Mouse (Mus musculus) urinary bladder, postnatal 25 days (tissue): ENCODE data around the gene Icmt.

Experiments
- DNase-seq: peaks from one replicate; pipeline ENCODE4 v3.0.0; 2022; ENCODE audit warnings: low spot score

The Icmt gene

GRCm38 (mm10) chr4:152300375-152300774 is 3.3 kb downstream of the Icmt start:
- no peak for DNase-seq

- no peak for DNase-seq
Measured at GRCm38 (mm10) chr4:152302012-152302411, 5.0 kb downstream of the Icmt start.

GRCm38 (mm10) chr4:152303172-152303571 is 6.1 kb downstream of the Icmt start:
- DNase-seq = no peak

GRCm38 (mm10) chr4:152304685-152305084 is 7.7 kb downstream of the Icmt start:
- DNase-seq = no peak

GRCm38 (mm10) chr4:152305991-152306390 is 9.0 kb downstream of the Icmt start:
- DNase-seq = no peak

- no peak for DNase-seq
Measured at GRCm38 (mm10) chr4:152307542-152307941, 10.5 kb downstream of the Icmt start.

GRCm38 (mm10) chr4:152312186-152312585 is 15.2 kb downstream of the Icmt start:
- DNase-seq = no peak

- no peak for DNase-seq
Measured at GRCm38 (mm10) chr4:152313211-152313632, 16.2 kb downstream of the Icmt start.

GRCm38 (mm10) chr4:152313934-152314333 is 16.9 kb downstream of the Icmt start:
- DNase-seq = no peak

GRCm38 (mm10) chr4:152315498-152316213 is 18.6 kb downstream of the Icmt start:
- DNase-seq = no peak

- no peak for DNase-seq
Measured at GRCm38 (mm10) chr4:152317631-152318033, 20.6 kb downstream of the Icmt start.

- peak; percentile 56 for DNase-seq
Measured at GRCm38 (mm10) chr4:152318517-152319234, 21.6 kb downstream of the Icmt start, which contains the start of gene Rnf207. TSS of gene Rnf207 (minus strand) at chr4:152318993.

- no peak for DNase-seq
Measured at GRCm38 (mm10) chr4:152321464-152321863, 24.4 kb downstream of the Icmt start.

GRCm38 (mm10) chr4:152324641-152325562 is 27.9 kb downstream of the Icmt start:
- DNase-seq = no peak

- peak; percentile 79 for DNase-seq
Measured at GRCm38 (mm10) chr4:152325574-152326411, 28.8 kb downstream of the Icmt start, which contains the start of gene Rpl22. TSS of gene Rpl22 (plus strand) at chr4:152325742.

- no peak for DNase-seq
Measured at GRCm38 (mm10) chr4:152326543-152326942, 29.5 kb downstream of the Icmt start.

GRCm38 (mm10) chr4:152328691-152329090 is 31.7 kb downstream of the Icmt start:
- peak; percentile 40 for DNase-seq

GRCm38 (mm10) chr4:152332952-152333351 is 35.9 kb downstream of the Icmt start:
- DNase-seq = peak; percentile 60

GRCm38 (mm10) chr4:152333587-152333986 is 36.6 kb downstream of the Icmt start:
- DNase-seq = no peak

GRCm38 (mm10) chr4:152337772-152338171 is 40.7 kb downstream of the Icmt start:
- no peak for DNase-seq
